Mouse (Mus musculus): Measurements from ENCODE around the gene Acadl.

Gene Acadl

GRCm38 (mm10) chr1:66839755-66840438, 23.2 kb downstream of the Acadl start:
- no peak for ATAC-seq (ENCODE audit: insufficient number of reproducible peaks, low FRiP score, low TSS enrichment)

- no peak for ATAC-seq (ENCODE audit: insufficient number of reproducible peaks, low FRiP score, low TSS enrichment)
Measured at GRCm38 (mm10) chr1:66839135-66839534, 23.9 kb downstream of the Acadl start.

- 0 out of 2 replicates have a peak, but pooled peaks have one; percentile 64 for ATAC-seq (ENCODE audit: insufficient number of reproducible peaks, low FRiP score, low TSS enrichment)
Measured at GRCm38 (mm10) chr1:66838184-66839042, 24.7 kb downstream of the Acadl start.

- ATAC-seq (ENCODE audit: insufficient number of reproducible peaks, low FRiP score, low TSS enrichment): no peak
Measured at GRCm38 (mm10) chr1:66837207-66837606, 25.9 kb downstream of the Acadl start.

- ATAC-seq (ENCODE audit: insufficient number of reproducible peaks, low FRiP score, low TSS enrichment): no peak
Measured at GRCm38 (mm10) chr1:66832636-66833165, 30.4 kb downstream of the Acadl start.

- no peak for ATAC-seq (ENCODE audit: insufficient number of reproducible peaks, low FRiP score, low TSS enrichment)
Measured at GRCm38 (mm10) chr1:66831824-66832600, 31.1 kb downstream of the Acadl start.

- ATAC-seq (ENCODE audit: insufficient number of reproducible peaks, low FRiP score, low TSS enrichment): no peak
Measured at GRCm38 (mm10) chr1:66829400-66830080, 33.5 kb downstream of the Acadl start.

GRCm38 (mm10) chr1:66821966-66822365, 41.1 kb downstream of the Acadl start:
- ATAC-seq (ENCODE audit: insufficient number of reproducible peaks, low FRiP score, low TSS enrichment): no peak

GRCm38 (mm10) chr1:66820241-66820640, 42.8 kb downstream of the Acadl start:
- ATAC-seq (ENCODE audit: insufficient number of reproducible peaks, low FRiP score, low TSS enrichment): no peak

GRCm38 (mm10) chr1:66817865-66818315, 45.2 kb downstream of the Acadl start:
- peak; percentile 57 for ATAC-seq (ENCODE audit: insufficient number of reproducible peaks, low FRiP score, low TSS enrichment)

- ATAC-seq (ENCODE audit: insufficient number of reproducible peaks, low FRiP score, low TSS enrichment): peak; percentile 80
Measured at GRCm38 (mm10) chr1:66817453-66817839, 45.6 kb downstream of the Acadl start, which contains the start of gene Kansl1l. Kansl1l (minus strand) TSS chr1:66817562.

- peak; percentile 57 for ATAC-seq (ENCODE audit: insufficient number of reproducible peaks, low FRiP score, low TSS enrichment)
Measured at GRCm38 (mm10) chr1:66816837-66817452, 46.1 kb downstream of the Acadl start.

- ATAC-seq (ENCODE audit: insufficient number of reproducible peaks, low FRiP score, low TSS enrichment): peak; percentile 50; the same call in 1 of the 2 replicates
Measured at GRCm38 (mm10) chr1:66815941-66816777, 46.9 kb downstream of the Acadl start.

- no peak for ATAC-seq (ENCODE audit: insufficient number of reproducible peaks, low FRiP score, low TSS enrichment)
Measured at GRCm38 (mm10) chr1:66814756-66815155, 48.3 kb downstream of the Acadl start.

- no peak for ATAC-seq (ENCODE audit: insufficient number of reproducible peaks, low FRiP score, low TSS enrichment)
Measured at GRCm38 (mm10) chr1:66813191-66813590, 49.9 kb downstream of the Acadl start.

GRCm38 (mm10) chr1:66806821-66807220, 56.3 kb downstream of the Acadl start:
- no peak for ATAC-seq (ENCODE audit: insufficient number of reproducible peaks, low FRiP score, low TSS enrichment)

- no peak for ATAC-seq (ENCODE audit: insufficient number of reproducible peaks, low FRiP score, low TSS enrichment)
Measured at GRCm38 (mm10) chr1:66805408-66805807, 57.7 kb downstream of the Acadl start.

GRCm38 (mm10) chr1:66804710-66805109, 58.4 kb downstream of the Acadl start:
- ATAC-seq (ENCODE audit: insufficient number of reproducible peaks, low FRiP score, low TSS enrichment): no peak
